Mouse (Mus musculus): ENCODE results near the gene Gng3. TPM values are rescaled to one million over a fixed set of nuclear protein-coding genes. Genes with fewer than 3 reads are reported as not detected.
"Not testable (repeated sequence)": the region's sequence is repeated elsewhere in the genome, so short reads cannot be mapped to it uniquely, and the experiment has no call there.

The Gng3 gene
- total RNA-seq, 1 experiment from 2014 or later: not detected

GRCm38 (mm10) chr19:8852236-8852928 lies 13.4 kb upstream of the Gng3 start:
- ATAC-seq (replicated peaks in 1 of 2; ENCODE audit: insufficient read depth in 1 of 2, low FRiP score in 2 of 2, low TSS enrichment in 1 of 2, low read depth in 1 of 2, poor library complexity in 2 of 2, severe bottlenecking in 2 of 2): no peak

- ATAC-seq (replicated peaks in 1 of 2; ENCODE audit: insufficient read depth in 1 of 2, low FRiP score in 2 of 2, low TSS enrichment in 1 of 2, low read depth in 1 of 2, poor library complexity in 2 of 2, severe bottlenecking in 2 of 2): no peak
Observed at GRCm38 (mm10) chr19:8851639-8852038, 12.6 kb upstream of the Gng3 start.

GRCm38 (mm10) chr19:8850402-8850901 lies 11.5 kb upstream of the Gng3 start, which contains the start of gene Lrrn4cl:
Gene Lrrn4cl, plus strand, starts transcription at chr19:8850768.
- no peak for ATAC-seq (replicated peaks in 1 of 2; ENCODE audit: insufficient read depth in 1 of 2, low FRiP score in 2 of 2, low TSS enrichment in 1 of 2, low read depth in 1 of 2, poor library complexity in 2 of 2, severe bottlenecking in 2 of 2)

GRCm38 (mm10) chr19:8848356-8848755 lies 9.4 kb upstream of the Gng3 start:
- no peak for ATAC-seq (replicated peaks in 1 of 2; ENCODE audit: insufficient read depth in 1 of 2, low FRiP score in 2 of 2, low TSS enrichment in 1 of 2, low read depth in 1 of 2, poor library complexity in 2 of 2, severe bottlenecking in 2 of 2)

- peak; percentile 20 to 55; a peak in 2 of 4 replicates for ATAC-seq (replicated peaks in 1 of 2; ENCODE audit: insufficient read depth in 1 of 2, low FRiP score in 2 of 2, low TSS enrichment in 1 of 2, low read depth in 1 of 2, poor library complexity in 2 of 2, severe bottlenecking in 2 of 2)
Observed at GRCm38 (mm10) chr19:8844371-8845129, 5.6 kb upstream of the Gng3 start.

- ATAC-seq (replicated peaks in 1 of 2; ENCODE audit: insufficient read depth in 1 of 2, low FRiP score in 2 of 2, low TSS enrichment in 1 of 2, low read depth in 1 of 2, poor library complexity in 2 of 2, severe bottlenecking in 2 of 2): no peak
Observed at GRCm38 (mm10) chr19:8842961-8843360, 4.0 kb upstream of the Gng3 start.

- no peak for ATAC-seq (replicated peaks in 1 of 2; ENCODE audit: insufficient read depth in 1 of 2, low FRiP score in 2 of 2, low TSS enrichment in 1 of 2, low read depth in 1 of 2, poor library complexity in 2 of 2, severe bottlenecking in 2 of 2)
Observed at GRCm38 (mm10) chr19:8841012-8841411, 2.0 kb upstream of the Gng3 start.

- peak; percentile 58 to 59 for ATAC-seq (replicated peaks in 1 of 2; ENCODE audit: insufficient read depth in 1 of 2, low FRiP score in 2 of 2, low TSS enrichment in 1 of 2, low read depth in 1 of 2, poor library complexity in 2 of 2, severe bottlenecking in 2 of 2)
Observed at GRCm38 (mm10) chr19:8839908-8840791, 1.2 kb upstream of the Gng3 start.

GRCm38 (mm10) chr19:8838041-8838730 lies 808 bp downstream of the Gng3 start:
- no peak for ATAC-seq (replicated peaks in 1 of 2; ENCODE audit: insufficient read depth in 1 of 2, low FRiP score in 2 of 2, low TSS enrichment in 1 of 2, low read depth in 1 of 2, poor library complexity in 2 of 2, severe bottlenecking in 2 of 2)

- peak; percentile 72 to 77 for ATAC-seq (replicated peaks in 1 of 2; ENCODE audit: insufficient read depth in 1 of 2, low FRiP score in 2 of 2, low TSS enrichment in 1 of 2, low read depth in 1 of 2, poor library complexity in 2 of 2, severe bottlenecking in 2 of 2)
Observed at GRCm38 (mm10) chr19:8837251-8837791, 1.7 kb downstream of the Gng3 start, which contains the start of gene Bscl2. Gene Bscl2, plus strand, starts transcription at chr19:8837467.

GRCm38 (mm10) chr19:8836327-8836726 lies 2.7 kb downstream of the Gng3 start:
- not testable (repeated sequence) for ATAC-seq (replicated peaks in 1 of 2; ENCODE audit: insufficient read depth in 1 of 2, low FRiP score in 2 of 2, low TSS enrichment in 1 of 2, low read depth in 1 of 2, poor library complexity in 2 of 2, severe bottlenecking in 2 of 2)

- ATAC-seq (replicated peaks in 1 of 2; ENCODE audit: insufficient read depth in 1 of 2, low FRiP score in 2 of 2, low TSS enrichment in 1 of 2, low read depth in 1 of 2, poor library complexity in 2 of 2, severe bottlenecking in 2 of 2): no peak
Observed at GRCm38 (mm10) chr19:8832971-8833370, 6.0 kb downstream of the Gng3 start.

GRCm38 (mm10) chr19:8831262-8831661 lies 7.7 kb downstream of the Gng3 start:
- no peak for ATAC-seq (replicated peaks in 1 of 2; ENCODE audit: insufficient read depth in 1 of 2, low FRiP score in 2 of 2, low TSS enrichment in 1 of 2, low read depth in 1 of 2, poor library complexity in 2 of 2, severe bottlenecking in 2 of 2)

GRCm38 (mm10) chr19:8830664-8831063 lies 8.3 kb downstream of the Gng3 start:
- ATAC-seq (replicated peaks in 1 of 2; ENCODE audit: insufficient read depth in 1 of 2, low FRiP score in 2 of 2, low TSS enrichment in 1 of 2, low read depth in 1 of 2, poor library complexity in 2 of 2, severe bottlenecking in 2 of 2): no peak

GRCm38 (mm10) chr19:8829660-8830059 lies 9.3 kb downstream of the Gng3 start, which contains the start of gene AC129217.1:
Gene AC129217.1, plus strand, starts transcription at chr19:8829773.
- peak; percentile 78 for ATAC-seq (replicated peaks in 1 of 2; ENCODE audit: insufficient read depth in 1 of 2, low FRiP score in 2 of 2, low TSS enrichment in 1 of 2, low read depth in 1 of 2, poor library complexity in 2 of 2, severe bottlenecking in 2 of 2)

- ATAC-seq (replicated peaks in 1 of 2; ENCODE audit: insufficient read depth in 1 of 2, low FRiP score in 2 of 2, low TSS enrichment in 1 of 2, low read depth in 1 of 2, poor library complexity in 2 of 2, severe bottlenecking in 2 of 2): no peak
Observed at GRCm38 (mm10) chr19:8822696-8823095, 16.3 kb downstream of the Gng3 start.

- ATAC-seq (replicated peaks in 1 of 2; ENCODE audit: insufficient read depth in 1 of 2, low FRiP score in 2 of 2, low TSS enrichment in 1 of 2, low read depth in 1 of 2, poor library complexity in 2 of 2, severe bottlenecking in 2 of 2): no peak
Observed at GRCm38 (mm10) chr19:8821146-8821545, 17.8 kb downstream of the Gng3 start.

Measured in hematopoietic stem cell, adult 5-6 weeks (primary cell).